Mouse (Mus musculus): ENCODE measurements at regions not wholly inside any gene's neighbourhood (a gene's known extent, or its start where the extent isn't known, plus 50 kb on each side); places are given as distances from the start of the nearest gene placed in this dataset.

- TF ChIP-seq MAFK (IDR thresholded peaks at IDR 0.05; ENCODE audit: insufficient read depth, low read depth, low read length): no peak
- TF ChIP-seq CHD2 (IDR thresholded peaks at IDR 0.05; ENCODE audit: low read depth, low read length): no peak
- TF ChIP-seq HCFC1 (IDR thresholded peaks at IDR 0.05; ENCODE audit: borderline replicate concordance, insufficient read depth, low read length): no peak
- no peak for TF ChIP-seq ZC3H11A (IDR thresholded peaks at IDR 0.05; ENCODE audit: borderline replicate concordance, low read depth, low read length)
- TF ChIP-seq ZNF384 (IDR thresholded peaks at IDR 0.05; ENCODE audit: low read depth, low read length): no peak
Measured at GRCm38 (mm10) chr13:111098738-111099137, 156.1 kb upstream of the Actbl2 start.

Measured in ES-E14 (cell line).